Mouse (Mus musculus): ENCODE results near the gene Jpt1.

- TF ChIP-seq ZC3H11A (IDR thresholded peaks at IDR 0.05; ENCODE audit: borderline replicate concordance, low read depth, low read length) (no peak), HCFC1 (IDR thresholded peaks at IDR 0.05; ENCODE audit: borderline replicate concordance, insufficient read depth, low read length) (no peak), MAFK (IDR thresholded peaks at IDR 0.05; ENCODE audit: insufficient read depth, low read depth, low read length) (no peak)
These were observed 52.3 kb downstream of the Jpt1 start for GRCm38 (mm10) chr11:115461846-115462242.
